Mouse (Mus musculus) embryonic facial prominence, embryonic 15.5 days (tissue): ENCODE results near the gene Gfra1. TPM values are rescaled to one million over a fixed set of nuclear protein-coding genes. Genes with fewer than 3 reads are reported as not detected.

Experiments
- ATAC-seq: fragments of 200-750 bp; cut with Nextera tagmentation; 2 replicates; pipeline ENCODE4 v1.8.0; 2017; ENCODE audit warnings: low read depth, moderate TSS enrichment; ENCODE audit not compliant: insufficient number of reproducible peaks, low FRiP score, low TSS enrichment
- H3K27ac ChIP-seq: fragments of 300-500 bp; sonication (generic); replicated peaks from 2 replicates; pipeline ENCODE4 v1.5.1; 2015; ENCODE audit warnings: mild to moderate bottlenecking, inconsistent platforms
- H3K27me3 ChIP-seq: fragments of 300-500 bp; sonication (generic); 2 replicates; pipeline ENCODE4 v1.6.1; 2015; ENCODE audit warnings: inconsistent platforms
- H3K36me3 ChIP-seq: fragments of 300-500 bp; sonication (generic); 2 replicates; pipeline ENCODE4 v1.6.1; 2015; ENCODE audit warnings: mild to moderate bottlenecking, inconsistent platforms
- H3K4me1 ChIP-seq: fragments of 300-500 bp; sonication (generic); 2 replicates; pipeline ENCODE4 v1.6.1; 2015; ENCODE audit warnings: inconsistent platforms
- H3K4me2 ChIP-seq: fragments of 300-500 bp; sonication (generic); replicated peaks from 2 replicates; pipeline ENCODE4 v1.6.1; 2015; ENCODE audit warnings: mild to moderate bottlenecking, inconsistent platforms
- H3K4me3 ChIP-seq: fragments of 300-500 bp; sonication (generic); replicated peaks from 2 replicates; pipeline ENCODE4 v1.5.1; 2015; ENCODE audit warnings: mild to moderate bottlenecking, inconsistent platforms
- H3K9ac ChIP-seq: fragments of 300-500 bp; sonication (generic); 2 replicates; pipeline ENCODE4 v1.6.1; 2015; ENCODE audit warnings: inconsistent platforms
- H3K9me3 ChIP-seq: fragments of 300-500 bp; sonication (generic); replicated peaks from 2 replicates; pipeline ENCODE4 v1.6.1; 2016; ENCODE audit warnings: inconsistent platforms
- WGBS: fragments of 180-500 bp; shearing (Covaris S2); methylation state at CpG from one replicate; pipeline ENCODE4 v1.1.7; 2015; 5-methylcytosine and 5-hydroxymethylcytosine counted together
- polyA plus RNA-seq: library from polyadenylated mRNA; unstranded; fragments of >200 nt; fragmentation: Nextera tagmentation; extraction: Ambion mirVana; gene quantifications from 2 replicates; pipeline ENCODE4 v1.2.1, GENCODE M21; 2015

Gfra1 gene
- polyA plus RNA-seq, 1 experiment from 2014 or later = 55.4 TPM

GRCm38 (mm10) chr19:58202627-58203026 lies 253.1 kb downstream of the Gfra1 start:
- Histone ChIP-seq H3K4me1 (peaks cover 39% of the 10 kb centered on the region), H3K9ac (no peak overlapping the region), H3K27me3 (no peaks in the 10 kb centered on the region; the same call in 1 of the 2 replicates), H3K27ac (no peak overlapping the region), H3K4me3 (no peak overlapping the region), H3K36me3 (no peaks in the 10 kb centered on the region), H3K4me2 (no peak overlapping the region), H3K9me3 (no peaks in the 10 kb centered on the region)
- 42% methylated on average over 5 of the region's 5 CpGs for WGBS
- no peak for ATAC-seq

GRCm38 (mm10) chr19:58199679-58200078 lies 256.0 kb downstream of the Gfra1 start:
- H3K4me2 ChIP-seq = no peak overlapping the region
- 27% methylated on average over 5 of the region's 5 CpGs for WGBS

GRCm38 (mm10) chr19:58193733-58194456 lies 261.8 kb downstream of the Gfra1 start:
- H3K9ac ChIP-seq = no peak overlapping the region
- WGBS = 51% methylated on average over 7 of the region's 7 CpGs
- H3K9me3 ChIP-seq = no peaks in the 10 kb centered on the region
- ATAC-seq = no peak
- no peaks in the 10 kb centered on the region for H3K36me3 ChIP-seq
- H3K4me2 ChIP-seq = no peak overlapping the region
- H3K4me1 ChIP-seq = peaks cover 3% of the 10 kb centered on the region; the same call in 1 of the 2 replicates
- H3K27ac ChIP-seq = no peak overlapping the region
- H3K27me3 ChIP-seq = no peaks in the 10 kb centered on the region
- no peak overlapping the region for H3K4me3 ChIP-seq

More at GRCm38 (mm10) chr19:58199679-58200078, 256.0 kb downstream of the Gfra1 start:
- H3K9ac ChIP-seq = no peak overlapping the region
- peak; percentile 67; the same call in 1 of the 2 replicates for ATAC-seq
- H3K27ac ChIP-seq = 0 out of 2 replicates have a peak overlapping the region, but pooled peaks have one; percentile 55
- no peak overlapping the region for H3K4me3 ChIP-seq
- H3K4me1 ChIP-seq = peaks cover 39% of the 10 kb centered on the region
- H3K27me3 ChIP-seq = no peaks in the 10 kb centered on the region
- no peaks in the 10 kb centered on the region for H3K9me3 ChIP-seq
- H3K36me3 ChIP-seq = no peaks in the 10 kb centered on the region

- H3K27me3 ChIP-seq = no peaks in the 10 kb centered on the region
- no peak overlapping the region for H3K27ac ChIP-seq
- H3K36me3 ChIP-seq = no peaks in the 10 kb centered on the region
- H3K4me3 ChIP-seq = no peak overlapping the region
- no peak overlapping the region for H3K9ac ChIP-seq
- WGBS = 67% methylated on average over 2 of the region's 2 CpGs
- H3K4me2 ChIP-seq = no peak overlapping the region
- H3K9me3 ChIP-seq = no peaks in the 10 kb centered on the region
- H3K4me1 ChIP-seq = peaks cover 11% of the 10 kb centered on the region; the same call in 1 of the 2 replicates
- no peak for ATAC-seq
Measured at GRCm38 (mm10) chr19:58190947-58191346, 264.8 kb downstream of the Gfra1 start.

GRCm38 (mm10) chr19:58186558-58186957 lies 269.2 kb downstream of the Gfra1 start:
- Histone ChIP-seq H3K9ac (no peak overlapping the region), H3K4me1 (peaks cover 11% of the 10 kb centered on the region; the same call in 1 of the 2 replicates), H3K27me3 (no peaks in the 10 kb centered on the region), H3K9me3 (no peaks in the 10 kb centered on the region), H3K36me3 (no peaks in the 10 kb centered on the region), H3K4me3 (no peak overlapping the region), H3K4me2 (no peak overlapping the region), H3K27ac (no peak overlapping the region; the same call in 1 of the 2 replicates)
- WGBS = 46% methylated on average over 4 of the region's 4 CpGs
- no peak for ATAC-seq

Other genes with a start within 250 kb of the Gfra1 start
- gene Ccdc172, start 56.1 kb upstream of the Gfra1 start, polyA plus RNA-seq = not detected in 2 replicates
- not detected in 2 replicates for gene Pnlip, start 196.6 kb upstream of the Gfra1 start, polyA plus RNA-seq